Mouse (Mus musculus): ENCODE data around the gene Lrrfip1. TPM values are rescaled to one million over a fixed set of nuclear protein-coding genes. Genes with fewer than 3 reads are reported as not detected.

The Lrrfip1 gene
- polyA plus RNA-seq, 1 experiment, result 31.7 TPM

DNA sequence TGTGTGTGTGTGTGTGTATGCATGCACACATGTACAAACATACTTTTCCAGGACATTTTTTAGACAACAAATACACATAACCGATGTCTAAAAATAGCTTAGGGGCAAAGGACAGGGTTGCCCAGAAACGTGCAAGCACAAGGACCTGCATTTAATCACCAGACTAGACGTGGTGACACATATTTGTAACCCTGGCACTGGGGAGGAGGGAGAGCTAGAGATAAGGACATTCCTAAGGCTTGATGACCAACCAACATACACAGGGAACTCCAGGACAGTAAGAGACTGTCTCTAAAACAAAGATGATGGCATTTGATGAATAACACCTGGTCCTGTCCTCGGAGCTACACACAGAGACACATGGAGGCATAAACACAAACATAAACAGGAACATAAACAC, 110.8 kb downstream of the Lrrfip1 start:
- TF ChIP-seq CTCF (IDR thresholded peaks at IDR 0.05; ENCODE audit: borderline replicate concordance, extremely low read depth, insufficient read depth, insufficient read length) (no peak), POLR2A (IDR thresholded peaks at IDR 0.05; ENCODE audit: borderline replicate concordance, extremely low read depth, insufficient read depth, insufficient read length, poor library complexity, severe bottlenecking) (no peak)
- no peak for DNase-seq (ENCODE audit: low read depth)

DNA sequence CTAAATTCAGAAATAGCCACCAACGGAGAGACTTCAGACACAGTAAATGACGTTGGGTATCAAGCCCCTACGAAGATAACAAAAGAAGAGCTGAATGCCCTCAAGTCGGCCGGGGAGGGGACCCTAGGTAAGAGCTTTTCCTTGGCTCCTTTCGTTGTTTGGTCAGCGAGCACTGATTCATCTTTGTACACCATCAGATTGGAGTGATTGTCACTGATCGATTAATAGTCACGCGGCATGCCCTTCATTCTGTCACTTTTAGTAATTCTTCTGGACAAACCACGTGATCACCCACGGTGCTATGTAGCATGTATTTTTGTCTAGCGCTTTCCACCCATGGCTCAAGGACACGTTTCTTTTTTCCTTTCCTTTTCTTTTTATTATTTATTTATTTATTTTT, 113.6 kb downstream of the Lrrfip1 start:
- no peak for DNase-seq (ENCODE audit: low read depth)
- TF ChIP-seq POLR2A (IDR thresholded peaks at IDR 0.05; ENCODE audit: borderline replicate concordance, extremely low read depth, insufficient read depth, insufficient read length, poor library complexity, severe bottlenecking) (no peak), CTCF (IDR thresholded peaks at IDR 0.05; ENCODE audit: borderline replicate concordance, extremely low read depth, insufficient read depth, insufficient read length) (no peak)

DNA sequence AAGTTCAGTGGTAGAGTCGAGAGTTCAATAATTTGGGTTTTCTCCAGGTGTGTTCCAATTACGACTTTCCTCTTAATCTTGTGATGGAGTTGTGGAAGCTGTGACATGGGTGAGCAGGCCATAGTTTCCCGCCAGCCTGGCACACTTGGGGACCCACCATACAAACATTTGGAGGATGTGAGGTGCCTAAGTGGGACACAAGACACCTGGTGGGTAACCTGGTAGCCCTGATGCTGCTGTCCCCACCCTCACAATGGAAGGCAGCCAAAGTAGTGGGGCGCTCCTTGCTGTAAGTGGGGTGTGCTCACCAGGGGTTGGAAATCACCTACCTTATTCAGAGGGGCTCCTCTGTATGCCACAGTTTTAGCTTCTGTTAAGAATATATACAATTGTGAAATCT, 114.1 kb downstream of the Lrrfip1 start:
- TF ChIP-seq CTCF (IDR thresholded peaks at IDR 0.05; ENCODE audit: borderline replicate concordance, extremely low read depth, insufficient read depth, insufficient read length) (no peak), POLR2A (IDR thresholded peaks at IDR 0.05; ENCODE audit: borderline replicate concordance, extremely low read depth, insufficient read depth, insufficient read length, poor library complexity, severe bottlenecking) (no peak)
- DNase-seq (ENCODE audit: low read depth), result no peak

DNA sequence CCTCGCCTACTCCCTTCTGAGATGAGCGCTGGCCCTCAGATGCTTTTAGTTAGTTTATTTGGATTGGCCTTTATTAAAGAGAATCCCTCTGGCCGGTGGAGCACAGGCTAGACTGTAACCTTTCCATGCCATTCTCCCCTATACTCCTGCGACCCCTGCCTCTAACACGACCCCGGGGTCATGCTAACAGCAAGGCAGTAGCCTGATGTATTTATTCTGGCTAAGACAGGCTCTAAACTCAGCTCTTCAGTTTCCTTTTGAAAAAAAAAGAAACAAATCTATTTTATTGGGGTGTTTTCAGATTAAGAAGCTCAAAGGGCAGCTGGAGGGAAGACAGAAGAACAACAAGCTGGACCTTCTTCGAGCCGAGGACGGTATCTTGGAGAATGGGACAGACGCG, 123.6 kb downstream of the Lrrfip1 start:
- no peak for DNase-seq (ENCODE audit: low read depth)
- no peak for TF ChIP-seq CTCF (IDR thresholded peaks at IDR 0.05; ENCODE audit: borderline replicate concordance, extremely low read depth, insufficient read depth, insufficient read length)
- TF ChIP-seq POLR2A (IDR thresholded peaks at IDR 0.05; ENCODE audit: borderline replicate concordance, extremely low read depth, insufficient read depth, insufficient read length, poor library complexity, severe bottlenecking), result no peak

DNA sequence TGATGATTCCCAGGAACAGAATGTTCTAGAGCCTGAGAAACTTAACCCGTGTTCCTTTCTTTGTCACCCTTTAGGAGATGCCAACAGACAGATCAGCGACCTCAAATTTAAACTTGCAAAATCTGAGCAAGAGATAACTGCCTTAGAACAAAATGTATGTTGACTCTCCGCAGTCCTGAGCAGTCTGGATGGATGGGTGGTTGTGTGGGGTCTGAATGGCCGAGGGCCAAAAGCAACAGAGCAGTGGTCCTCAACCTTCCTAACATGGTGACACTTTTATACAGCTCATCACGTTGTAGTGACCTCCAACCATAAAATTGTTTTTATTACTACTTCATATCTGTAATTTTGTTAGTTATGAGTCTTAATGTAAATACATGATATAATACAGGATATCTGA, 124.5 kb downstream of the Lrrfip1 start:
- no peak for DNase-seq (ENCODE audit: low read depth)
- TF ChIP-seq POLR2A (IDR thresholded peaks at IDR 0.05; ENCODE audit: borderline replicate concordance, extremely low read depth, insufficient read depth, insufficient read length, poor library complexity, severe bottlenecking) (no peak), CTCF (IDR thresholded peaks at IDR 0.05; ENCODE audit: borderline replicate concordance, extremely low read depth, insufficient read depth, insufficient read length) (no peak)

DNA sequence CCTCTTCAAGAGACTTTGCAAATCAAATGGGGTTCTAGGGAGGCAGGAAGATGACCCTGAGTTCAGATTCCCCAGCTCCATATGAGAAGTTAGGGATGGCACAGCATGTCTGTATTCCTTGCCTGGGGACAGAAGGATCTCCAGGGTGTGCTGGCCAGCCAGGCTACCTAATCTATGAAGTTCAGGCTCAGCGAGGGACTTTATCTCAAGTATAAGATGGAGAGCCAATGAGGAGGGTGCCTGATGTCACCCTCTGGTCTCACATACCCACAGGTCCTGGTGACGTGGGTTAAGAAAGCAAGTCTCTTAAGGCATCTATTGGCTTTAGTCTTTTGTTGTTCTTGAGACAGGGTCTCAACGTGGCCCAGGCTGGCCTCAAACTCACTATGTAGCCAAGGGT, 124.9 kb downstream of the Lrrfip1 start:
- no peak for DNase-seq (ENCODE audit: low read depth)
- no peak for TF ChIP-seq CTCF (IDR thresholded peaks at IDR 0.05; ENCODE audit: borderline replicate concordance, extremely low read depth, insufficient read depth, insufficient read length)
- TF ChIP-seq POLR2A (IDR thresholded peaks at IDR 0.05; ENCODE audit: borderline replicate concordance, extremely low read depth, insufficient read depth, insufficient read length, poor library complexity, severe bottlenecking), result no peak

DNA sequence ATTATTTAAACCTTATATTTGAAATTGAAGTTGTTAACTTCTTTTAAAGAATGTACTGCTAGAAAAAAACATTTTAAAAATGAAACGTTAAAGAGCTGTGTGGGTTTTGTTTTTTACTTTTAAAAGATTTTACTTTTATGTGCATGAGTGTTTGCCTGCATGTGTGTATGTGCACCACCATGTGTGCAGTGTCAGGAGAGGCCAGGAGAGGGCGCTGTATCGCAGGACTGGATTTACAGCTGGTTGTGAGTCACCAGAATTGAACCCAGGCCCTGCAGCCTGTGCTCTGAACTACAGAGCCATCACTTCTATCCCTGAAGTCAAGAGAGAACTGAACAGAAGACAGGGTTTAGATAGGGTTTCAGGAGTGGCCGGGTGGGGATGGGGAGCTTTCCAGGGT, 130.3 kb downstream of the Lrrfip1 start:
- TF ChIP-seq POLR2A (IDR thresholded peaks at IDR 0.05; ENCODE audit: borderline replicate concordance, extremely low read depth, insufficient read depth, insufficient read length, poor library complexity, severe bottlenecking) (no peak), CTCF (IDR thresholded peaks at IDR 0.05; ENCODE audit: borderline replicate concordance, extremely low read depth, insufficient read depth, insufficient read length) (no peak)
- no peak for DNase-seq (ENCODE audit: low read depth)

DNA sequence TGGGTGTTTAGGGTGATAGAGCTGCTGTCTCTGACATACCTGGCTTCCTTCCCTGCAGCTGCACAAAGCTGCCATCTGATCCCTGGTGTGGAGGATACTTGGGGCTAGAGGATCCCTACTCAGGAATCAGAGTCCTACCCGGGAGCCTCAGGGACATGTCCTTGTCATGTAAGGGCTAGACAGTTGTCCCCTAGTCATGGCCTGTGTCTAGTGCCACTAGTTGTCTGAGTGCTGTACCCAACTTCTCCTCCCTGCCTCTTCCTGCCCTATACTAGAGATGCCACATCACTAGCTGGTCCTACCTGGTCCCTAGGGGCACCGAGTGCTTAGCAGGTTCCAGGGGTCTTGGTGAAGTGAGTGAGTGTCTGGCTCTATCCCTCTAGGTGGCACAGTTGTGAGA, 138.5 kb downstream of the Lrrfip1 start:
- no peak for TF ChIP-seq CTCF (IDR thresholded peaks at IDR 0.05; ENCODE audit: borderline replicate concordance, extremely low read depth, insufficient read depth, insufficient read length)
- TF ChIP-seq POLR2A (IDR thresholded peaks at IDR 0.05; ENCODE audit: borderline replicate concordance, extremely low read depth, insufficient read depth, insufficient read length, poor library complexity, severe bottlenecking), result no peak
- no peak for DNase-seq (ENCODE audit: low read depth)

DNA sequence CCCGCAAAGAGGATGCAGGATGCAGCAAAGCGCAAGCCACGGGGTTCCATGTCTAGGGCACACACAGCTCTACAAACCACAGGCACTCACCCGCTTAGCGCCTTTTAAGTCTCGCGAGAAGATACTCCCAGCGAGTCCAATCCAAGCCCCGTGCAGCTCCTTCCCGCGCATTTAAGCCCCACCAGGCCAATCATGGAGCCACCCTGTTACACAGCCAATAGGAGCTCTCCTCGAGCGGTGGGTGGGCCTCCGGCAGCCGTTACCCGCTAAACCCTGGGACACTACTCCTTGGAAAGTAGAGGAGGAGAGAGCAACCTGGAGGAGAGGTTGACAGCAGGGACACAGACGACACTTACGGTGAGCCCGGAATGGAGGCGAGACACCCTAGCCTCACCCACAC, 146.3 kb downstream of the Lrrfip1 start, which contains the start of gene Rbm44:
Gene Rbm44 (plus strand): TSS at position 277 of the 400 bp plus-strand sequence.
- peak; percentile 22 for DNase-seq (ENCODE audit: low read depth)
- TF ChIP-seq POLR2A (IDR thresholded peaks at IDR 0.05; ENCODE audit: borderline replicate concordance, extremely low read depth, insufficient read depth, insufficient read length, poor library complexity, severe bottlenecking) (no peak), CTCF (IDR thresholded peaks at IDR 0.05; ENCODE audit: borderline replicate concordance, extremely low read depth, insufficient read depth, insufficient read length) (no peak)

DNA sequence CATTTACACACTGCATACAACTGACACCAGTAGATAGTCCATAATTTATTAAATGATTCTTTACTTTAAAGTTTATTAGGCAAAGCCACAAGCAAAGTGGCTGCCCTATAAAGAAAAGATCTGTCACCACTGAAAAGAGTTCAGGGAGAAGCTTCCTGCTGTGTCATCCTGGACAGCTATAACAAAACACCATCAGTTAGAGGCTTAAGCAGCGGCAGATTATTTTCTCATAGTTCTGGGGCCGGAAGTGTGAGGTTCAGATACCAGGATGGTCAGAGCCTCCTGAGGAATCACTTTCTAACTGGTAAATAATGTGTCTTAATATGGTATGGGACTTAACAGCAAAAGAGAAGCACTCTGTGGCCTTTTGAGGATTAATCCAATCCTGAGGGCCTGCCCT, 153.0 kb downstream of the Lrrfip1 start:
- no peak for DNase-seq (ENCODE audit: low read depth)
- TF ChIP-seq CTCF (IDR thresholded peaks at IDR 0.05; ENCODE audit: borderline replicate concordance, extremely low read depth, insufficient read depth, insufficient read length), result no peak
- TF ChIP-seq POLR2A (IDR thresholded peaks at IDR 0.05; ENCODE audit: borderline replicate concordance, extremely low read depth, insufficient read depth, insufficient read length, poor library complexity, severe bottlenecking), result no peak

DNA sequence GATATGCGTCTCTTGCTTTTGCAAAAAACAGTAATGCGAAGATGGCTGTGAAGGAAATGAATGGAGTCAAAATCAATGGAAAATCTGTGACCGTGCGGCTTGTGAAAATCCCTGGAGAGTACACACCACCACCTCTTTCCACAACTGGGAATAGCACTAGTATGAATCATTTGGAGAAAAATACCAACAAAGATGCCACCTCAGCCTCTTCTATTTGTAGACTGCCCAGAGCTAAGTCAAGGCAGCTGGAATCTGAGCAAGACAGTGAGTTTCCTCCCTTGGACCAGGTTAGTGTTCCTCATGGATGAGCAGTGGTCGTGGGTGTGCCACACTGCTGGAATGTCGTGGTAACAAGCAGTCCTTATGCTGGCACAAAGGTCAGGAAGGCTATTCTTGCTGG, 168.3 kb downstream of the Lrrfip1 start:
- no peak for DNase-seq (ENCODE audit: low read depth)
- TF ChIP-seq CTCF (IDR thresholded peaks at IDR 0.05; ENCODE audit: borderline replicate concordance, extremely low read depth, insufficient read depth, insufficient read length) (no peak), POLR2A (IDR thresholded peaks at IDR 0.05; ENCODE audit: borderline replicate concordance, extremely low read depth, insufficient read depth, insufficient read length, poor library complexity, severe bottlenecking) (no peak)

DNA sequence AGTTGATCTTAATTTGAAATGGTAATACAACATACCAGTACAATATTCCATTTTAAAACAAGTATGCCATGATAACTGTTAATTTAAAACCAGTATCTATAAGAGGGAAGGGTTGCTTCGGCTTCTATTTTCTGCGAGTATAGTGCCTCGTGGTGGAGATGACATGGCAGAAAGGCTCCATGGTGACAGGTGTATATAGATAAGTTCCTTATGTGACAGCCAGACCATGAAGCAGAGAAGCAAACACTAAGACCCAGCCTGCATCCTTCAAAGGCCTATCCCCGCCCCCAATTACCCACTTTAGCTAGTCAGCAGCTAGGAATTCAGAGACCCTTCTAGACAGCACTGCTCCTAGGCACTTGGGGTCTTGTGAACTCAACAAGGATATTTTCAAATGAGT, 170.6 kb downstream of the Lrrfip1 start:
- no peak for DNase-seq (ENCODE audit: low read depth)
- TF ChIP-seq POLR2A (IDR thresholded peaks at IDR 0.05; ENCODE audit: borderline replicate concordance, extremely low read depth, insufficient read depth, insufficient read length, poor library complexity, severe bottlenecking) (no peak), CTCF (IDR thresholded peaks at IDR 0.05; ENCODE audit: borderline replicate concordance, extremely low read depth, insufficient read depth, insufficient read length) (no peak)

DNA sequence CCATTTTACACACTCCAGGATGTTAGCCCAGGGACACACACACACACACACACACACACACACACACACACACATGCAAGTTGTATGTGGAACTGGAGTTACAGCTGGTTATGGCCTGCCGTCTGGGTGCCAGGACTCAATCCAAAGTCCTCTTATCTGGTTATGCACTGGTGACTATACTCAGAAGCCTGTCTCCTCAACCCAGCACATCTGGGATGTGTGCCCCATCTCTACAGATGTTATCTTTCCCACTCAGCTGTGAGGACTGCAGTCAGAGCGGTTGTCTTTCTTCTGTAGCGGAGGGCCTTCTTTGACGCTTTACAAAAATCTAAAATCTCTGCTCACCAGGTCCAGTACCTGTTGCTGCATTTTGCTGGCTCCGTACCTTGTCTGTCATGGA, 176.3 kb downstream of the Lrrfip1 start:
- TF ChIP-seq POLR2A (IDR thresholded peaks at IDR 0.05; ENCODE audit: borderline replicate concordance, extremely low read depth, insufficient read depth, insufficient read length, poor library complexity, severe bottlenecking), result no peak
- TF ChIP-seq CTCF (IDR thresholded peaks at IDR 0.05; ENCODE audit: borderline replicate concordance, extremely low read depth, insufficient read depth, insufficient read length), result no peak
- DNase-seq (ENCODE audit: low read depth), result no peak

Measured in brain, embryonic 14.5 days (tissue).